Mouse (Mus musculus): ENCODE measurements at regions not wholly inside any gene's neighbourhood (a gene's known extent, or its start where the extent isn't known, plus 50 kb on each side); places are given as distances from the start of the nearest gene placed in this dataset.

DNA sequence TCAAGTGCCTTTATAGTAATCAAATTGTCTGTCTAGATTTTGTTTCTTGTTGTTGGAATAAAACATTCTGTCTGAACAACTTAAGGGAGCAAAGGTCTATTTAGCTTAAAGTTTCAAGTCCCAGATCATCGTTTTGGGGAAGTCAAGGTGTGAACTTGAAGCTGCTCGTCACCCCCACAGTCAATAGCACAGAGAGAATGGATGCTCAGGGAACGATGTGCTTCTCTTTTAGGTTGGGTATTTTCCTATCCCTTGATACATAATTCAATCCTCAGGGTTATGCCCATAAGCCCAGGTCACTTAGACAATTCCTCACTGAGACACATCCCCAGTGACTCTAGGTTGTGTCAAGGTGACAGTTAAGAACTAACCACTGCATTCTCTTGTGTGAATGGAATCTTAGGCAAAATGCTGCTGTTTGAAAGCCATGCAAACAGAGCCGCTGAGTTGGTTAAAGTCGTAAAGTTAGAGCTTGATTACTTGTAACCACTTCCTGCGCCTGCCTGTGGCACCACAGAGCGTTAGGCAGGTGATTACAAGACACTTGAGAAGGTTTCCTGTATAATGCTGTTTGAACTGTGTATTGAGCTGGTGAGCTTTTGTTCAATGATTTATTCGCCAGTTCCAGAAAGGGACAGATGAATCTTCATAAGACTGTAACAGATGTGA, 170.2 kb downstream of the Btg1 start:
- peak; percentile 5 for DNase-seq (ENCODE audit: low read depth, low spot score)

DNA sequence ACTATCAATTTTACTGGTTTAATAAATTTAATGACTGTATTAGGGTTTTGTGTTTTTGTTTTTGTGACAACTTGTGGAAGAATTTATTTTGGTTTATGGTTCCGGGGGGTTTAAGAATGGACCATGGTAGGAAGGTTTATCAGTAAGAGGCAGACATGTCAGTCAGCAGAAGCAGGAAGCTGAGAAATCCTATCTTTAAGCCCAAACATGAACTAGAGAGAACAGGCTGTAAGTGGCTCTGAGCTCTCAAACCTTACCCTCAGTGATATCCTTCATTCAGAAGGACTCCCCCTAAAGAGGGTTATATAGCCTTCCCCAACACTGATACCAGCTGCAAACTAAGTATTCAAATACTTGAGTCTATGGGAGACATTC, 170.8 kb downstream of the Btg1 start:
- DNase-seq (ENCODE audit: low read depth, low spot score), result no peak

DNA sequence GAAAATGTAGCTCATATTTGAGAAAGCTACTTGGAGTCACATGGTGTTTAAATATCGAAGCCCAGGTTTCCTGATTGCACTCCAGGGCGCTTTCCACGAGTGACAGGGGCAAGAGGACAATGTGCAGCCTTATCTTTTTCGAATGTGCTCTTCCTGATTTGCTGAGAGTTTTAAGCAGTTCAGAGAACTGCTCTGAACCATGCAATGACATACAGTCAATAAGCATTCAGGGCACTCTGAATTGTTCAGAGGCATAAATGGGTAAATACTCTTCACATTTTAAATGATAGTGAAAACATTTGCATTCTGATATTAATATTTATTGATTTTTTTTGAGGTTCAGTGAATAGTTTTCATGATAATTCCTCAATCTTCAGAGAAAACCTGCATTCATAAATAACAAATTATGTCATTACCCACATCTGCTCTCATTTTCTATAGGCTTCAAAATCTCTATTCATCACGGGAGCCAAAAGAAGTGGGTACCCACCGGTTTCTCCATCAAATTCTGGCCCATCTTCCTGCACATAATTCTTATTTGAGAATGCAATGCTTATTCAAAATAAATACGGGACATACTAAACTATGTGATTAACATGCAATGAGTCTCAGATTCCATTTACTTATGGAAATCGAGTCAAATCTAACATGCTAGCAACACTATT, 171.7 kb downstream of the Btg1 start:
- no peak for DNase-seq (ENCODE audit: low read depth, low spot score)

DNA sequence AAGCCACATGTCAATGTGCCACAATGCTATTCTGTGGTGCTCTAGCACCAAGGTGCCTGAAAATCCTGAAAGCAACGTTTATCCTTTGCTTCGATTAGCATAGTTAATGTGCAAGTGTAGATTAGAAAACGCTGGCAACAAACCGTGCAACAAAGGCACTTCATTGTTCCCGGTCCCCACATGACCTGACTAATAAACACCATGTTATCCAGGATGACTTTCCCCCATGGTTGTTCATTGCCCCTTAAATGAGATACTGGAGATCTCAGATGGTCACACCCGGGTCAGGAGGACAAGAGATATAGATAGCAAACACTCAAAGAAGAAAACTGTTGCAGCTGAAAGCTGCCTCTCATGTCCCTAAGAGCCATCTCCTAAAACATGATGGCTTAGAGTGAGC, 180.3 kb downstream of the Btg1 start:
- no peak for DNase-seq (ENCODE audit: low read depth, low spot score)

DNA sequence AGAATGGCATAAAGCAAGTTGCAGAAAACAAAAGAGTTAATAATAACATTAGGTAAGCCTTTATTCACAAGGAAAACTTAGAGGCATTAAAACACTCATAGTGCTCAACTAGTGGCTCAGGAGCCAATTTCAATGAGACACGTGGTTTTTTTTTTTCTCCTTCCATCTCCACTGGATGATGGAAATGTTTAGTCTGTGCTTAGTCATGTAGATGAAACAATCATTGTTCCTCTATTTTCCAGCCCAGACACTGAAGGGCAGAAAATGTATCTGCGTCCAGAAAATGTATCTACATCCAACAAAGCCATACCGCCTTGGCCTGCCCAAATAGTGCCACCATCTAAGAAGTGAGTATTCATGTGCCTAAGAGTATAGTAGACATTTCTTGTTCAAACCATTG, 184.0 kb downstream of the Btg1 start:
- DNase-seq (ENCODE audit: low read depth, low spot score), result no peak

DNA sequence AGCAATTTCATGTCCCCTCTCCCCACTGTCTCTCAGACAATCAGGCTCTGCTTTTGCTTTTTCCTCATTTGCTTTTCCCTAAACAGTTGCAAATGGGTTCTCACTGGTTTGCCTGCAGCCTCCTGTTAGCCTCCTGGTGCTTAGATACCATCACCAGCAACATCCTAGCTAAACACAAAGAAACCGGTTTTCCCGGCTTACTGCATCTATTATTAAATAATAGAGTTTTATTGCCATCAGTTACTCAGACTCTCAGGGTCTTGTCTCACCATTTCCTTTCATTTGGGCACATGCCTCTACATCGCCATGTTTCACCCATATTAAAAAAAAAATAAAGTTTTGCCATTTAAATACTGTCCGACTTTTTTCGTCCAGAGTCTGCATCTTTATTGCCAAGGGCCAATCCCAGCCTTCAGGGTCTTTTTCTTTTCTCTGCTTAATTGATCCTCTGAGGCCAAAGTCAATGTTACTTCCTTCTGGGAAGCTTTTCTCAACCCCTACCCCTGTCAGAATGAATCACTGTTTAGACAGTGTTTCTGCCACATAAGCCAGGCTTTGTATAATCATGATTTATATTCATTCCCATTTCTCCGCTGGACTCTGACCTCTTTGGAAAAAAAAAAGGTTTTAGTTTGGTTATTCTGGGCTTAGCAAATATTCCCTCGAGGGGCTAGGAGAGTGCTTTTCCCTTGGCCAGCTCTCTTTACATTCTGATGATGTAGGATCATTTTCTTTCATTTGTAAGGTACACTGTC, 187.4 kb downstream of the Btg1 start:
- no peak for DNase-seq (ENCODE audit: low read depth, low spot score)

DNA sequence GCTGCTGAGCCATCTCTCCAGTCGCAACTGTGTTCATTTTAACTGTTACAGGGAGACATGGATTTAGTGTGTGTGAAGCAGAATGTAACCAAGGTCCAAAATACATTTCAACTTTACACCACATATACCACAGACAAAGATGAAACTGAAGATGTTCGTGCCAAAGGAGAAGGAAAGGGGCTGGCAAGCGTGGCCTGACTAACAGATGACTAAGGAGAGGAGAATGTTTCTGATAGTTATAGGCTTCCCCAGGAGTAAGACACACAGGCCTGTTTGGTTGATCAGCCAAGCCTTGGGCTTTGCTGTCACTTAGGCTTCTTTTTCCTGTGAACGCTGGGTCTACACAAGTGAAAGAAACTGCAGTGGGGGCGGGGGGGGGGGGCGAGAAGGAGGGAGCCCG, 189.8 kb downstream of the Btg1 start:
- DNase-seq (ENCODE audit: low read depth, low spot score), result no peak

DNA sequence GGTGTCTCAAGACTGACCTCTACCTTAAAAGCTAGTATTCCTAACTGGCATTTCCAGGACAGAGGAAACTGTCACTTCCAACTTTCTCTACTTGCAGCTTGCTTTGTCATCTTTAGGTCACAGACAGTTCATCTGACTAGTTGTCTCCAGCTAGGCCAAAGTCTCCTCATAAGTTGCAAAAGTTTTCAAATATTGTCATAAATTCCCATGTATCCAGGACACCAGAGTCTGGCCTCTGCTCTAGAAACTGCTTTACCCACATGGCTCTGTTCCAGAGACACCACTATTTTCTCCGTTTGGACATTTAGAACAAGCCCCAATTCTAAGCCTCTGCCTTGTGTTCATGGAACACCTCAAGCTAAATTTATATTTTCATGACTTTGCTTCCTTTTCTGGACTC, 205.0 kb downstream of the Btg1 start:
- DNase-seq (ENCODE audit: low read depth, low spot score), result peak; percentile 32

DNA sequence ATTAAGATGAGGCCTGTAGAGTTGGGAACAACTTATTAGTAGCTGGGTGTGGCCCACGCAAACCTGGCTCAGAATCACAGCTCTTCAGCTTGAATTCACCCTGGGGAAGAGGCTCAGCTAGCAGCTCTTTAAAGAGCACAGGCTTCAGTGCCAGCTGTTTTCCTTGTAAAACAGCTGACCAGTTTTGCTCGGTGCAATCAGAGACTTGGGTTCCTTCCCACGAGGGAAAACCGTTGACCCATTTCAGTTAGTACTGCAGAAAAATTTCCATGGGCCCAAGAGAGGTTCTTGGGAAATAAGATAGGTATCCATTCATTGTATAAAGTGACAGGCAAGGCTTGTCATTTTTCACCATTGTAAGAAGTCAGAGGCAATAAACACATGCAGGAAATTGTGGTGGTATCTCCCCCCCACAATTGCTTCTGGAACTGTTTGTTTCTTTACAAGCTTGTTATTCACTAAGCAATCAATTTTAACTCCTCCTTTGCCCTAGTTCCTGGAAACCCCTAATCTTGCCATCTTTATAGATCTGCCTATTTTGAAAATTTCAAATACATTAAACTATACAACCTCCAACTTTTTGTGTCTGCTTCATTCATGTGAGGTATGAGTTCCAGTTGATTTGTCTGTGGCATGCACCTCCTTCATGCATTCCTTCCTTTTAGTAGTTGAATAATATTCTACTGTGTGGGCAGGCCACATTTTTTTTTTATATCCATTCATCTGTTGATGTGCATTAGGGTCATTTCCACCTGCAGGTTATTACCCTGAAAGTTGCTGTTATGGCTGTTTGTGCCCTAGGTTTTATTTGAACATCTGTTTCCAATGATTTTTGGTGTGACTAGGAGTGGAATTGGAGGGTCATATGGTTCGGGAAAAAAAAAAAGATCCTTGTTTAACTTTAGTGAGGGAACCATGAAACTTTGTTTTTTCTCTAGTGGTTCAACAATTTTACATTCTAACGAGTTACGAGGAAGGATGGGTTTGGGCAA, 205.8 kb downstream of the Btg1 start:
- DNase-seq (ENCODE audit: low read depth, low spot score), result peak; percentile 81

DNA sequence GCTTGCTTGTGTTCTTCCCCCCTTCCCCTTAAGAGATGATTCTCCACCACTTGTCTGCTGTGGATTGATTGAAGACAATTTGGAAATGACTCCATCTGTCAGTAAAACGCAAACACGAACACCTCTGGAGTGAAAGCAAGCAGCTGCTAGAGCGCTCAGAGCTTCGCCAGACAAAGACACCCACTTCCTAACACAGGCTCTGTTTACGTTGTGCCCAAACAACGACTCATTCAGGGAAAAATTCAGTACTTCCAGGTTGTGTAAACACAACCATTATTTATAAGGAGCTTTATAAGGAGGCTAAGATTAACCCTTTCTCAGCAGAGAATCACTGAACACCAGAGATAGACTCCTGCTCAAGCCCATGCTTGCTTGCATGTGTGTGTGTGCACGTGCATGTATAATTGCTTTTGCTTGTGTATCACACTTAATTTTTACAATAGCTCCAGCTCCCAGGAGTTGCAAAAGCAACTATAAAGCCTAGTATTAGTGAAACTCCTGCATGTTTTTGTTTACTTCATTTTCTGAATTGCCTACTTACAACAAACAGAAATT, 209.5 kb downstream of the Btg1 start:
- DNase-seq (ENCODE audit: low read depth, low spot score), result no peak

DNA sequence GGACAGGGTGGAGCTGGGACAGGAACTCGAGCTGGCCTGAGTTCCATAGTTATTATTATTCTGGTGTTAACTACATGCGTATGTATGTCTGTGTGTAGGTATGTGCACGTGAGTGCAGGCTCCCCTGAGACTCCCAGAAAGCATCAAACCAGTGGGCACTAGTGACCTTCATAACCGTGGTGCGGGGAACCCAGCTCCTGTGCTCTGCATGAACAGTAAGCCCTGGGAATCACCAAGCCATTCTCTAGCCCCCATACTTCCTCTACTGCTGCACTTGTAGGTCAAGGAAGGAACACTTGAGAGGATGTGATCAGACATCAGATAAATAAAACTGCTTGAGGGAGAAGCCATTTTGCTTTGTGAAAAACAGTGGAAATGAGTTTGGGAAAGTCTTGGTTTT, 211.2 kb downstream of the Btg1 start:
- DNase-seq (ENCODE audit: low read depth, low spot score), result no peak

DNA sequence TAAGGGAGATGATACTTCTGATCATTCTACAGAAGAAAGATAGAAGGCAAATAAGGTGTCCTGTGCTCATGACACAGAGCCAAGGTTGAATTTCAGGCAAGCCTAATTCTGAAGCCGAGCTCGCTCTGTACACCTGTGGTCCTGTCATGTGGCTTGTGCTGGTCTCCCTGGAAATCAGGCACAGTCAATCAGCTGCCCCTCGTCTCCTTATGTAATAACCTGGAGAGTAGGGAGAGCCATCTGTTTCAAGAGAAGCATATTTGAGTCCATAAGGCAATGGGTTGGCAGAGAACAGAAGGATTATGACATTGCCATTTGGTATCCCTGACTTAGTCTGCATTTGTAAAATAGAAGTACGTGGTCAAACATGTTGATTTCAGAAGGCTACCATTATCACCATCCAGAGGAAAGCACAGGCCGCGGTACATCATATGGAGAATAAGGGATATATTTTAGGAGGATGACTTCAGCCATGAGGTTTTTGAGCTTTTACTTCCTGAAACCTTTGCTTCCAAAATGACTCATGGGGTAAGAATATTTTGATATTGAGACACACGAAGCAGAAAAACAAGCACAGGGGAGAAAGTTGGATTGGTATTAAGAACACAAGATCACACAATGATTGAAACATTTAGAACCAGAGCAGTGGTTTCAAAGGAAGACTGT, 211.9 kb downstream of the Btg1 start:
- no peak for DNase-seq (ENCODE audit: low read depth, low spot score)

DNA sequence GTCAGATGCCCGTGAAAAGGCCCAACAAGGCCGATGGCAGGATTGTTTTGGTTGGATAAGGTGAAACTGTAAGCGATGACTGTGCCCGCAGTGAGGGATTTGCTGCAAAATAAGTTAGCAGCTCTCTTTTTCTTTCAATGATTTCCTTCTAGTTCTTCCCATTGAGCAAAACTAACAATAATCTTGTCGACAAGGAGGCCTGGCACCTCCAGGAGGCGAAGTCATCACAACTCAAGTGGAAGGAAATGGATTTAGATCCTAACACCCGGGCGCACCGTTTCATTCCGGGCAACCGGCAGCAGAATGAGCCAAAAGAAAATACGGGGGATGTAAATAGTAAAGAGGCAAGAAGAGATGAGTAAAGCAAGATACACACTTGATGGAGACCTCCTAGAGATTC, 214.3 kb downstream of the Btg1 start:
- no peak for DNase-seq (ENCODE audit: low read depth, low spot score)

DNA sequence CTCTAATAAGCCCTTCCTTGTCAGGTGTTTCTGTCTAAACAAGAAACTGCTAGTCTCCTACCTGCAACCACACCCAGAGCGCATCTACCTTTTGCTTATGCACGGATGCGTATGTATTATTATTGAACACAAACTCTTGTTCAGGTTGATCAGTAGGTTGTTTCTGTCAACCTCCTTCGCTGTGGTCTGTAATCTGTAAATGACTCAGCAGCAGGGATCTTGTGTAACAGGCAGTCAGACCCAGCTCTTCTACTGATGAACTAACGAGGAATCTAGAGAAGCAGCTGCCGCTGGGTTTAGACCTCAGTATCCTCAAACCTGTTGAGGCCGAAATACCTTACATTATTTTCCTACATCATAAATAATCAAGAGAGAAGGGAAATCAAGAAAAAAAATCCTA, 220.4 kb downstream of the Btg1 start:
- DNase-seq (ENCODE audit: low read depth, low spot score), result no peak

DNA sequence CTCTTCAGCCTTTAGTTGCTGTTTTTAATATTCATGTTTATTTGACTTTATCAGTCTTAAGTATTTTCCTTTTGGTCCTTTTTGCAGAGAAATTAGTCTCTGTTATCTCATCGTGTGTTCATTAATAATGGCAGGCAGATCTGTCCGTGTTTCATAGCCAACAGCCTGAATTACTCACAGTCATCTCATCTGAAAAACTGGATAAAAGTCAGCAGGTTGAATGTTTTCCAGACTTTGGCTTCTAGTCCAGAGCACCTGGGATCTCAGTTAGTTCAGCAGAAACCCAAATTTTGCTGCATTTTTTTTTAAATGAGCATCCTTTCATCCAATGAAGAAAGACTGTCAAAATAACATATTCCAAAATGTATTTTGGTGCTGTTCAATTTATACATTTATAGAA, 224.3 kb downstream of the Btg1 start:
- no peak for DNase-seq (ENCODE audit: low read depth, low spot score)

DNA sequence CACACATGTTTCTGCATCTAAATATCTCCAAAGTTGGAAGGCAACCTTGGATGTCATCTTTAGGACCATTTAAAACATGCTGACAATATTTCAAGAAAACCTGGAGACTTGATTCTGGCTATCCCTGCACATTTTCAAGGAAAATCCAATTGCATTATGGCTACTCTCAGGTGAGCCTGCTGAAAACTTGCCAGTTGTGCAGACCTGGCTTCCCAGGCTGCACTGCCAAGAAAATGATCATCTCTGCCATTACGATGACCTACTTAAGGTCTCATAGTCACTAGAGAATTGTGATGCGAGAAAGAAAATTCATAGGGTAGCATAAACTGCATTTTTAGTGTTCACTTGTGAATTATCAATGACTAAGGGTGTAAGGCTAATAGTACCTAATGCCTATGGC, 225.2 kb downstream of the Btg1 start:
- no peak for DNase-seq (ENCODE audit: low read depth, low spot score)

DNA sequence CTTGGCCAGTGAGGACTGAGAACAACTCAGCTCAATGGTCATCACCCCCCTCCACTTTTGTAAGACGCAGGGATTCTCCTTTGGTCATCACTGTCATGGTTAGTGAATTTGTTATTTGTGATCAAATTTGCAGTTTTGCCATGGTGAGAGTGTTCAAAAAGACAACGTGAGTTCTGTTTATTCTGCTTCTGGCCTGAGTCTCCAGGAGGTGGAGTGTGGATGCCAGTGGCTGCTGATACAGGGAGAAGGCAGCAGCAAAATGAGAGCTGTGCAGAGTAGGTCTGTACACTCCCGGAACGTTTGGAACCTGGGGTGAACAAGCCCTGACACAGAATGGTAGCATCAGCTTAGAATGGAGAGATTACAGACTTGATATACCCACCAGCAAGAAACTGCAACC, 229.1 kb downstream of the Btg1 start:
- no peak for DNase-seq (ENCODE audit: low read depth, low spot score)

DNA sequence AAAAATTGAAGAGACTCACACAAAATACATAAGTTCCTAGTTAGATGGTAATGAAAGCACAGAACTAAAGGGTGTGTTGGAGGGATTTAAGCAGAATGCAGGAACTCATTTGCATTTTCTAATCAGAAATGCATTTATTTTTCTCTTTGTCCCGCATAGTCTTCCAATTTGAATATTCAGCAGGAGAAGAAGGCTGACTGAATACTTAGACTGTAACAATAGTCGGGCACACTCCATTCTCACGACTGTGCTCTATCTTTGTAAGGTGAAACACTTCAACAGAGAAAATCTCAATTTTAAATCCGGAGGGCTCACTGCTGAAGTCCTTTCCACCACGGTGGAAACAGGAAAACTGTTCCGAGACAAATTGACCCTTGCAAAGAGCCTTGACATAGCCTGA, 230.2 kb downstream of the Btg1 start:
- no peak for DNase-seq (ENCODE audit: low read depth, low spot score)

DNA sequence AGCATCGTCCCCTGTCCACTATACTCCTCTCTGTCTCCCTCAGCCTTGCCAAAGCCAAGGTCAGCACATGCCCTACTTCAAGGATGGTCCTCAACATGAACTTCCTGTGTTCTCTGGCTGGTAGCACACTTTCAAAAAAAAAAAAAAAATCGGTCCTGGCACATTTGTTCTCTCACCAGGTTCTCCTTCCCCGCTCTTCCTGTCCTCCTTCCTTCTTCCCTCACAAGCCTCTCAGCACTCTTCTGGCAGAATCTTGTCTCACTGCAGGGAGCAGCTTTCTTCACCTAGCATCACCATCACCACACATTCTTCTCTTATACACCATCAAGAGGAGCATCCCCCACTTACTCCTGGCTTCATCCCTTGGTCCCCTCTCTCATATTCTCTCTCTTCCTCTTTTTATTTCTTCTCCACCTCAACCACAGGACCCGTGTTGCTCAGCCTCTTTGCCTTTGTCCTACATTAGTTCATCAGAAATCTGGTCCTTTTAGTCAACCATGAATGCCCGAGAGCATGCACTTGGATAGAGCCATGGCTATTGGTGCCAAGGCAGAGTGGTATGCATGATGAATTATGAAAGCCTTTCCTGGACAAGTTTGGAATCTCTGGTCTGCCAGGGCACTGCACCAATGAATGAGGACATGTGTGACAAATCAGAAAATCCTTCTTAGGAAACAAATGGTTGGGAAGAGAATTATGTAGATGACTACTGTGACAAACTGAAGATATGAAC, 230.8 kb downstream of the Btg1 start:
- DNase-seq (ENCODE audit: low read depth, low spot score), result peak; percentile 27

DNA sequence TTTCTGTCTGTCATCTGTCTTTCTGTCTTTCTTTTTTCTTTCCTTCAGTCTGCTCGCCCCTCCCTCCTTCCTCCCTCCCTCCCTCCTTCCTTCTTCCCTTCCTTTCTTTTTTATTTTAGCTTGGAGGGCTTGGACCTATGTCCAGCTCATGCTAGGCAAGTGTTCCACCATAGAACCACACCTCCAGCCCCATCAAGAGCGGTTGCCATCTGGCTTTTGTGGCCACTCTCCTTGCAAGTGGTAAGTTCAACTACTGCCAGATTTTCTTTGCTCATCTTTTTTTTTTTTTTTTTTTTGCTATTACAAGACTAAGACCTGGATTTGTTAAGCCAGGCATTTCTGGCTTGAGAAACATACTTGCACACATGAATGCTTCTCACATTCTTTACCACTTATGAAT, 231.7 kb downstream of the Btg1 start:
- DNase-seq (ENCODE audit: low read depth, low spot score), result no peak
